Mouse (Mus musculus) granulocyte monocyte progenitor cell, adult 5-6 weeks (primary cell): ENCODE measurements around the gene Cirbp. TPM values are rescaled to one million over a fixed set of nuclear protein-coding genes. Genes with fewer than 3 reads are reported as not detected.
"Not testable (repeated sequence)": the region's sequence is repeated elsewhere in the genome, so short reads cannot be mapped to it uniquely, and the experiment has no call there.

Experiments used
- ATAC-seq: replicated peaks from 2 replicates; pipeline ENCODE4 v1.8.0; 2016; ENCODE audit warnings: mild to moderate bottlenecking, moderate TSS enrichment, inconsistent platforms; ENCODE audit not compliant: poor library complexity, severe bottlenecking
- total RNA-seq, 2 experiments: library from RNA; stranded (forward) in 1 of 2; stranded (reverse) in 1 of 2; fragments of 200-712, 200-1000 nt in 1 of 2; fragments of >200 nt in 1 of 2; fragmentation: Nextera tagmentation in 1 of 2; gene quantifications; 2 replicates each; pipeline ENCODE4 v1.2.3; 2014 to 2017

Cirbp gene
- total RNA-seq, 2 experiments from 2014 or later = 25.3 to 40.7 TPM

- ATAC-seq = peak; percentile 4; the same call in 1 of the 2 replicates
Measured at GRCm38 (mm10) chr10:80160455-80161371, 5.1 kb upstream of the Cirbp start.

GRCm38 (mm10) chr10:80161522-80162242 lies 4.1 kb upstream of the Cirbp start:
- ATAC-seq = no peak

GRCm38 (mm10) chr10:80162243-80162608 lies 3.6 kb upstream of the Cirbp start:
- ATAC-seq = no peak

GRCm38 (mm10) chr10:80162716-80163299 lies 3.0 kb upstream of the Cirbp start:
- ATAC-seq = no peak

- ATAC-seq = no peak
Measured at GRCm38 (mm10) chr10:80163721-80164120, 2.1 kb upstream of the Cirbp start.

- no peak for ATAC-seq
Measured at GRCm38 (mm10) chr10:80164161-80164997, 1.4 kb upstream of the Cirbp start.

GRCm38 (mm10) chr10:80164998-80165344 lies 814 bp upstream of the Cirbp start:
- ATAC-seq = peak; percentile 51

- not testable (repeated sequence) for ATAC-seq
Measured at GRCm38 (mm10) chr10:80166136-80166535, 351 bp downstream of the Cirbp start.

GRCm38 (mm10) chr10:80167460-80168037 lies 1.8 kb downstream of the Cirbp start:
- ATAC-seq = peak; percentile 70

- ATAC-seq = peak; percentile 19
Measured at GRCm38 (mm10) chr10:80168038-80168661, 2.4 kb downstream of the Cirbp start.

- no peak for ATAC-seq
Measured at GRCm38 (mm10) chr10:80169070-80169469, 3.3 kb downstream of the Cirbp start.

- no peak for ATAC-seq
Measured at GRCm38 (mm10) chr10:80169651-80170050, 3.9 kb downstream of the Cirbp start.

- ATAC-seq = no peak
Measured at GRCm38 (mm10) chr10:80170052-80170451, 4.3 kb downstream of the Cirbp start.

GRCm38 (mm10) chr10:80170601-80171021 lies 4.8 kb downstream of the Cirbp start:
- no peak for ATAC-seq

GRCm38 (mm10) chr10:80171252-80171651 lies 5.5 kb downstream of the Cirbp start:
- no peak for ATAC-seq

- no peak for ATAC-seq
Measured at GRCm38 (mm10) chr10:80171760-80172526, 6.2 kb downstream of the Cirbp start.

GRCm38 (mm10) chr10:80172527-80173292 lies 6.9 kb downstream of the Cirbp start, which contains the start of gene 1600002K03Rik:
Gene 1600002K03Rik (plus strand): TSS chr10:80172944.
- peak; percentile 69 for ATAC-seq

GRCm38 (mm10) chr10:80173358-80173757 lies 7.6 kb downstream of the Cirbp start:
- no peak for ATAC-seq
